Mouse (Mus musculus) small intestine, adult 2 months (tissue): ENCODE results near the gene Tpst1.

ENCODE experiments used
- CTCF ChIP-seq: fragments of 200-500 bp; IDR thresholded peaks from 2 replicates; pipeline ENCODE4 v1.5.1; 2012; ENCODE audit warnings: low read depth, mild to moderate bottlenecking, control low read depth, inconsistent platforms, low read length, moderate library complexity, mixed read lengths; ENCODE audit not compliant: insufficient replicate concordance, insufficient read length; ENCODE audit errors: extremely low read depth
- POLR2A ChIP-seq: fragments of 200-500 bp; IDR thresholded peaks from 2 replicates; pipeline ENCODE4 v1.6.1; 2012; ENCODE audit warnings: low read depth, mild to moderate bottlenecking, control low read depth, inconsistent platforms, low read length, moderate library complexity

GRCm38 (mm10) chr5:130165213-130165612 lies 92.1 kb downstream of the Tpst1 start:
- TF ChIP-seq CTCF (no peak), POLR2A (no peak)
